Mouse (Mus musculus) adipocyte (in vitro differentiated cells): Measurements from ENCODE around the gene Bcar1.

Experiments
- DNase-seq: peaks from one replicate; pipeline ENCODE4 v3.0.0-alpha.2; 2016; ENCODE audit warnings: low spot score

Bcar1 gene

DNA sequence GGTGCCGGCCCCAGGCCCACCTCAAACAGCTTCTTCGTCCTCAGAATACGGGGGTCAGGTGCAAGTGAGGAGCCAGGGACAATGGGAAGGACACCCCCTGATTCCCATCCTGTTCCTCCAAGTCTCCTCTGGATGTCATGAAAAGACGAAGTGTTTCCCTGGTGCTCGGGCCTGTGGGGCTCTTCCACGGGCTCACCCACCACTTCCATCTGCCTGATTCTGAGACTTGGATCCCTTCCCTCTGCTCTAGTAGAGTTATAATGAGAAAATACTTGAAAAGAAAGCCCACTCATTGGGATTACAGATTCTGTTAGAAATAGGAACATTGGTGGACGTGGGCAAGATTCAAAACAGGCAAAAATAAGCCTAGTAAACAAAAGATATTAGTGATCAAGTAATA lies 64.8 kb downstream of the Bcar1 start:
- DNase-seq, result no peak

DNA sequence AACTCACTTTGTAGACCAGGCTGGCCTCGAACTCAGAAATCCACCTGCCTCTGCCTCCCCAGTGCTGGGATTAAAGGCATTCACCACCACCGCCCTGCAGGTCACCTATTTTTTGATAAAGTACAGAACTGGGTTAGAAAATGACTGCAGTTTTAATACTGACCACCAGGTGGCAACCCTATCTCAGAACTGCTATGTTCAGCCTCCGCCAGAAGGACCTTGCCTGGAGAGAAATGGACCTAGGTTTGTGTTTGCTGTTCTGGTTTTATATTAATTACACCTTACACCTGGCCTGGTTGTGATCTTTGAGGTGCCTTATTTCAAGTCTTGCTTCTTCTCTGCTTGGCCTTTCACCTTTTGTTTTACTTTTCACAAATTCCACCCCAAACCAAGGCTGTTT lies 65.5 kb downstream of the Bcar1 start:
- peak; percentile 78 for DNase-seq

GRCm38 (mm10) chr8:111676237-111676636 lies 67.4 kb downstream of the Bcar1 start:
- no peak for DNase-seq

DNA sequence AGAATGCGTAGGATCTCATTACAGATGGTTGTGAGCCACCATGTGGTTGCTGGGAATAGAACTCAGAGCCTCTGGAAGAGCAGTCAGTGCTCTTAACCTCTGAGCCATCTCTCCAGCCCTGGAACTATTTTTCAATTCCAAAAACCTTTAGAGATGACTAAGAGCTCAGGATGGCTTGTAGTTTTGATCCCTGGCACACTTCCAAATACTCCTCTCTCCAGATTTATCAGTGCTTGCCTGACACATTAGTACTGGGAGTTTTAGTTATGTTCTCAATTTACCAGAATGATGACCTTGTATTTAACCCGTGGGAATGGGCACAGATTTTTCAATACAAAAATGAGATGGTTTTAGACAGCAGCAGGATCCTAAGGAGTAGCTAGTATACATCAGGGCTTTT lies 76.9 kb downstream of the Bcar1 start:
- DNase-seq, result no peak

DNA sequence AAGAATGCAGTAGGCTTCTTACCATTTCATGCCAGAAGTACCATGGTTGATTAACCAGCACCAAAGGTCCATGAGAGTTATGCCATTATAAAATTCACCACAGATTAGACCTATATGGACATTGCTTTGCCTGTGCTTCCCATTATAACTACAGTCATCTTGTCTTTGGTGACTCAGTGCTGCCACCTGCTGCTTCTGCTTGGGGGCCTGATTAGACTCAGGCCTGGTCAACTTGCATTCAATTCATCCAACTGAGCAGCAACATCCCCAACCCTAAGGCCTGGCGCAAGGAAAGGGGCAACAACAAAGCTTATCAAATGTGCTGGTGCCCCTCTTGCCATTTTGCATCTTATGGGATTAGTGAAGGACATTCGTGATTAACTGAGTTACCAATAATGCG lies 81.1 kb downstream of the Bcar1 start:
- DNase-seq, result peak; percentile 79
